Mouse (Mus musculus): ENCODE measurements around the gene Hoxd11.

DNA sequence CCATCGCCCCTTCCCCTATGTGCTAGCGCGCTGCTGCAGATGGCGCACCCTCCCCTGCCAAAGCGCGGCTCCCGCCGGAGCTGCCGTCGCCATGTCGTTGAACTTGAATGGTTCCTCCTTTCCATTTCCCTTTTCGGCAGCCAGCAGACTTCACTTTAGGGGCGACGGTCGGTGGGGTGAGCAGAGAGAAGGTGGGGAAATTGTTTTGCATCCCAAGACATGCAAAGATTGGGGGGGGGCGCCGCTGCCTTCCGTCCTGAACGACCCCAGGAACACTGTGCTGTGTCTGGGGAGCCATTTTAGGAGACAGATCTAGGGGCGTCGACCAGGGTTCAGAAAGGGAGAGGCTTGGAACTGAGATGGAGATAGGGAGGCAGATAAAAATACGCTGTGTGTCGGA is 623 bp downstream of the Hoxd11 start:
- TF ChIP-seq CTCF (conservative IDR thresholded peaks at IDR 0.05; ENCODE audit: low read length) (no peak), POU5F1 (IDR thresholded peaks at IDR 0.05; ENCODE audit: borderline replicate concordance, low read length) (no peak), NANOG (IDR thresholded peaks at IDR 0.05; ENCODE audit: borderline replicate concordance, low read length) (no peak)

Measured in E14TG2a.4 (cell line).